Comparison of ENCODE assay signal across 14 mouse cellular contexts in the genomic region with DNA sequence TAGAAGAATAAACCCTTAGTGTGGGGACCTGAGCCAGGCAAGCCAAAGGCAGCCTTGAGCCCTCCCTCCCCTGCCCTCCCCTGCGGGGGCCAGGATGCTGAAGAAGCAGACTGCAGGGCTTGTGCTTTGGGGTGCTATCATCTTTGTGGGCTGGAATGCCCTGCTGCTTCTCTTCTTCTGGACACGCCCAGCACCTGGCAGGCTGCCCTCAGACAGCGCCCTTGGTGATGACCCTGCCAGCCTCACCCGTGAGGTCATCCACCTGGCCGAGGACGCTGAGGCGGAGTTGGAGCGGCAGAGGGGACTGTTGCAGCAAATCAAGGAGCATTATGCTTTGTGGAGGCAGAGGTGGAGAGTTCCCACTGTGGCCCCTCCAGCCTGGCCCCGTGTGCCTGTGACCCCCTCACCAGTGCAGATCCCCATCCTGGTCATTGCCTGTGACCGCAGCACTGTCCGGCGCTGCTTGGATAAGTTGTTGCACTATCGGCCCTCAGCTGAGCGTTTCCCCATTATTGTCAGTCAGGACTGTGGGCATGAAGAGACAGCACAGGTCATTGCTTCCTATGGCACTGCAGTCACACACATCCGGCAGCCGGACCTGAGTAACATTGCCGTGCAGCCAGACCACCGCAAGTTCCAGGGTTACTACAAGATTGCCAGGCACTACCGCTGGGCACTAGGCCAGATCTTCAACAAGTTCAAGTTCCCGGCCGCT. TPM values are rescaled to one million over a fixed set of nuclear protein-coding genes. Genes with fewer than 3 reads are reported as not detected.
DNase-seq lines count a peak whose midpoint lies in the region; ATAC-seq lines count a peak whose summit lies in the region.
"Had no signal": no experiment of that assay in that cellular context is flagged by ENCODE, and none has a peak within 500 bp of the region (broad histone marks: within the 10 kb centered on the region; RNA-seq: fewer than 3 reads in every experiment).

No protein-coding gene starts in this region.

- no peak for DNase-seq in heart, embryonic 10.5 days (ENCODE audit: low spot score)
- DNase-seq in ES-E14 (ENCODE audit: low read depth, low spot score) (no peak), adipocyte (ENCODE audit: low spot score) (no peak)
- DNase-seq in cerebellum, adult 9-10 months: no peak
- DNase-seq: right cerebral cortex, adult 18-20 months; thymus, adult 2 months had no signal

- no peak overlapping the region for H3K4me3 ChIP-seq in heart, embryonic 10.5 days
- no peak overlapping the region for H3K4me3 ChIP-seq in heart, embryonic 11.5 days (ENCODE audit: low read depth, low read length)
- H3K4me3 ChIP-seq in ES-E14 (ENCODE audit: insufficient read depth in 1 of 2, low read depth in 1 of 2, low read length in 2 of 2, poor library complexity in 1 of 2, severe bottlenecking in 1 of 2): peak overlapping the region; percentile 3 to 50; a peak in 3 of 4 replicates
- H3K4me3 ChIP-seq in heart, embryonic 16.5 days (ENCODE audit: low read length): no peak overlapping the region
- no peak overlapping the region for H3K4me3 ChIP-seq in liver, embryonic 15.5 days (replicated peaks)
- no peak overlapping the region for H3K4me3 ChIP-seq in hindbrain, embryonic 12.5 days
- H3K4me3 ChIP-seq: limb, embryonic 12.5 days had no signal

- H3K36me3 ChIP-seq in heart, embryonic 10.5 days: peaks cover 50% of the 10 kb centered on the region
- peaks cover 16% of the 10 kb centered on the region for H3K36me3 ChIP-seq in heart, embryonic 11.5 days (ENCODE audit: control insufficient read depth, insufficient read depth, low read length)
- peaks cover 2% of the 10 kb centered on the region; the same call in 1 of the 2 replicates for H3K36me3 ChIP-seq in ES-E14 (ENCODE audit: control insufficient read depth, insufficient read depth, low read length, poor library complexity, severe bottlenecking)
- H3K36me3 ChIP-seq in heart, embryonic 16.5 days (ENCODE audit: control insufficient read depth, insufficient read depth): peaks cover 28% of the 10 kb centered on the region
- peaks cover 86% of the 10 kb centered on the region for H3K36me3 ChIP-seq in liver, embryonic 15.5 days (replicated peaks)
- peaks cover 28% of the 10 kb centered on the region for H3K36me3 ChIP-seq in hindbrain, embryonic 12.5 days

- no peak overlapping the region for H3K4me2 ChIP-seq in heart, embryonic 11.5 days
- no peak overlapping the region for H3K4me2 ChIP-seq in heart, embryonic 16.5 days (ENCODE audit: low read depth, low read length)
- H3K4me2 ChIP-seq in liver, embryonic 15.5 days: no peak overlapping the region
- H3K4me2 ChIP-seq in hindbrain, embryonic 12.5 days (replicated peaks): no peak overlapping the region
- H3K4me2 ChIP-seq: limb, embryonic 12.5 days had no signal

- no peaks in the 10 kb centered on the region for H3K27me3 ChIP-seq in heart, embryonic 10.5 days (ENCODE audit: insufficient read depth, poor library complexity, severe bottlenecking)
- H3K27me3 ChIP-seq in heart, embryonic 11.5 days (ENCODE audit: control insufficient read depth, insufficient read depth, low read length): no peaks in the 10 kb centered on the region
- no peaks in the 10 kb centered on the region for H3K27me3 ChIP-seq in heart, embryonic 16.5 days (ENCODE audit: control insufficient read depth, insufficient read depth, low read length)
- H3K27me3 ChIP-seq in liver, embryonic 15.5 days: no peaks in the 10 kb centered on the region
- no peaks in the 10 kb centered on the region for H3K27me3 ChIP-seq in hindbrain, embryonic 12.5 days
- H3K27me3 ChIP-seq: limb, embryonic 12.5 days had no signal

- no peak for ATAC-seq in heart, embryonic 11.5 days (replicated peaks; ENCODE audit: insufficient number of reproducible peaks, low FRiP score, low TSS enrichment)
- peak; percentile 29; the same call in 1 of the 2 replicates for ATAC-seq in heart, embryonic 16.5 days (replicated peaks; ENCODE audit: extremely low read depth, insufficient read depth, low FRiP score)
- ATAC-seq in liver, embryonic 15.5 days (ENCODE audit: insufficient read depth): peak; percentile 13; the same call in 1 of the 2 replicates
- ATAC-seq in hindbrain, embryonic 12.5 days (ENCODE audit: low FRiP score): no peak
- ATAC-seq: midbrain, embryonic 16.5 days had no signal

- 0 out of 2 replicates have a peak overlapping the region, but pooled peaks have one; percentile 17 for H3K27ac ChIP-seq in heart, embryonic 10.5 days
- no peak overlapping the region for H3K27ac ChIP-seq in heart, embryonic 11.5 days (ENCODE audit: low read depth, low read length)
- H3K27ac ChIP-seq in ES-E14 (ENCODE audit: insufficient read depth, low read depth, low read length, poor library complexity, severe bottlenecking): no peak overlapping the region
- peak overlapping the region; percentile 46 for H3K27ac ChIP-seq in heart, embryonic 16.5 days (ENCODE audit: low read length)
- H3K27ac ChIP-seq in liver, embryonic 15.5 days (replicated peaks): no peak overlapping the region
- H3K27ac ChIP-seq in hindbrain, embryonic 12.5 days: no peak overlapping the region
- H3K27ac ChIP-seq: limb, embryonic 12.5 days had no signal

- WGBS in heart, embryonic 10.5 days: 92% methylated on average over 21 of the region's 21 CpGs
- 93% methylated on average over 21 of the region's 21 CpGs for WGBS in heart, embryonic 11.5 days (ENCODE audit: insufficient replicate concordance)
- WGBS in heart, embryonic 16.5 days: 70% methylated on average over 21 of the region's 21 CpGs
- 91% methylated on average over 21 of the region's 21 CpGs for WGBS in liver, embryonic 15.5 days (ENCODE audit: insufficient replicate concordance)
- WGBS in hindbrain, embryonic 12.5 days: 96% methylated on average over 19 of the region's 21 CpGs

- H3K9me3 ChIP-seq in heart, embryonic 10.5 days: no peaks in the 10 kb centered on the region
- H3K9me3 ChIP-seq in heart, embryonic 11.5 days (replicated peaks; ENCODE audit: control insufficient read depth, low read length): no peaks in the 10 kb centered on the region
- no peaks in the 10 kb centered on the region for H3K9me3 ChIP-seq in ES-E14 (ENCODE audit: control insufficient read depth, insufficient read depth, low read depth, low read length)
- H3K9me3 ChIP-seq in heart, embryonic 16.5 days (replicated peaks; ENCODE audit: control insufficient read depth, low read length): no peaks in the 10 kb centered on the region
- no peaks in the 10 kb centered on the region for H3K9me3 ChIP-seq in liver, embryonic 15.5 days (replicated peaks)
- H3K9me3 ChIP-seq in hindbrain, embryonic 12.5 days (replicated peaks): no peaks in the 10 kb centered on the region
- H3K9me3 ChIP-seq: limb, embryonic 12.5 days had no signal

- in situ Hi-C loops in ES-E14 (cut with MboI; ENCODE audit: low sequenced_read_pairs in 2 of 2, unreplicated experiment in 2 of 2): loop anchor here (10.0 to 25.0 kb wide), 2 partner anchors 386 to 398 kb away; a partner anchor contains a TSS

- H3K4me1 ChIP-seq in heart, embryonic 10.5 days: no peaks in the 10 kb centered on the region
- H3K4me1 ChIP-seq in heart, embryonic 11.5 days (ENCODE audit: control insufficient read depth, insufficient read depth, low read length): no peaks in the 10 kb centered on the region
- peaks cover 2 to 12% of the 10 kb centered on the region in 2 experiments; a peak in 1 of 4 replicates for H3K4me1 ChIP-seq in ES-E14 (ENCODE audit: control insufficient read depth in 2 of 2, insufficient read depth in 2 of 2, low read length in 2 of 2, poor library complexity in 1 of 2)
- H3K4me1 ChIP-seq in heart, embryonic 16.5 days (ENCODE audit: control insufficient read depth, insufficient read depth, low read length): peaks cover 10% of the 10 kb centered on the region
- H3K4me1 ChIP-seq in liver, embryonic 15.5 days (replicated peaks): peaks cover 37% of the 10 kb centered on the region
- no peaks in the 10 kb centered on the region for H3K4me1 ChIP-seq in hindbrain, embryonic 12.5 days
- H3K4me1 ChIP-seq: limb, embryonic 12.5 days had no signal

- no peak overlapping the region for H3K9ac ChIP-seq in heart, embryonic 11.5 days (ENCODE audit: low read depth, low read length)
- no peak overlapping the region for H3K9ac ChIP-seq in ES-E14 (ENCODE audit: insufficient read depth, low read depth, low read length, poor library complexity, severe bottlenecking)
- H3K9ac ChIP-seq in heart, embryonic 16.5 days (ENCODE audit: low read length): no peak overlapping the region
- no peak overlapping the region for H3K9ac ChIP-seq in liver, embryonic 15.5 days
- no peak overlapping the region for H3K9ac ChIP-seq in hindbrain, embryonic 12.5 days
- H3K9ac ChIP-seq: limb, embryonic 12.5 days had no signal

RNA-seq across cellular contexts. Expression of a gene that starts 16.8 kb away (rescaled TPM):
- 41.1 and 46.9 TPM in 2 replicates for polyA plus RNA-seq in heart, embryonic 10.5 days (2016; fragmentation: Nextera tagmentation; extraction: Ambion mirVana)
- 32.9 and 39.1 TPM in 2 replicates for polyA plus RNA-seq in heart, embryonic 11.5 days (2014; fragmentation: Nextera tagmentation; extraction: Ambion mirVana)
- total RNA-seq in ES-E14 (2012; rRNA removed): 43.1 and 54.2 TPM in 2 replicates
- 57.4 and 61.4 TPM in 2 replicates for polyA plus RNA-seq in heart, embryonic 16.5 days (2015; fragmentation: Nextera tagmentation; extraction: Ambion mirVana)
- polyA plus RNA-seq in liver, embryonic 15.5 days (2015; fragmentation: Nextera tagmentation; extraction: Ambion mirVana): 35.1 and 45.6 TPM in 2 replicates
- polyA plus RNA-seq in hindbrain, embryonic 12.5 days (2016; fragmentation: Nextera tagmentation; extraction: Ambion mirVana): 42.5 and 43.2 TPM in 2 replicates

RNA-seq across cellular contexts. Expression of a gene that starts 17.3 kb away (rescaled TPM):
- not detected in 2 replicates for polyA plus RNA-seq in heart, embryonic 10.5 days (2016; fragmentation: Nextera tagmentation; extraction: Ambion mirVana)
- not detected in 2 replicates for polyA plus RNA-seq in heart, embryonic 11.5 days (2014; fragmentation: Nextera tagmentation; extraction: Ambion mirVana)
- total RNA-seq in ES-E14 (2012; rRNA removed): not detected in 2 replicates
- polyA plus RNA-seq in heart, embryonic 16.5 days (2015; fragmentation: Nextera tagmentation; extraction: Ambion mirVana): 0.15 and 0.17 TPM in 2 replicates
- polyA plus RNA-seq in liver, embryonic 15.5 days (2015; fragmentation: Nextera tagmentation; extraction: Ambion mirVana): not detected in 2 replicates
- not detected in 2 replicates for polyA plus RNA-seq in hindbrain, embryonic 12.5 days (2016; fragmentation: Nextera tagmentation; extraction: Ambion mirVana)
- polyA plus RNA-seq: intestine, embryonic 14.5 days; limb, embryonic 12.5 days; midbrain, embryonic 16.5 days had no signal

RNA-seq across cellular contexts. Expression of a gene that starts 24.3 kb away (rescaled TPM):
- polyA plus RNA-seq in heart, embryonic 10.5 days (2016; fragmentation: Nextera tagmentation; extraction: Ambion mirVana): not detected in 2 replicates
- not detected in 2 replicates for polyA plus RNA-seq in heart, embryonic 11.5 days (2014; fragmentation: Nextera tagmentation; extraction: Ambion mirVana)
- total RNA-seq in ES-E14 (2012; rRNA removed): not detected in 2 replicates
- not detected in 2 replicates for polyA plus RNA-seq in heart, embryonic 16.5 days (2015; fragmentation: Nextera tagmentation; extraction: Ambion mirVana)
- polyA plus RNA-seq in liver, embryonic 15.5 days (2015; fragmentation: Nextera tagmentation; extraction: Ambion mirVana): not detected in 2 replicates
- polyA plus RNA-seq in hindbrain, embryonic 12.5 days (2016; fragmentation: Nextera tagmentation; extraction: Ambion mirVana): not detected in 2 replicates
- polyA plus RNA-seq: intestine, embryonic 14.5 days; midbrain, embryonic 16.5 days had no signal

RNA-seq across cellular contexts. Expression of a gene that starts 43.8 kb away (rescaled TPM):
- polyA plus RNA-seq in heart, embryonic 10.5 days (2016; fragmentation: Nextera tagmentation; extraction: Ambion mirVana): not detected in 2 replicates
- not detected in 2 replicates for polyA plus RNA-seq in heart, embryonic 11.5 days (2014; fragmentation: Nextera tagmentation; extraction: Ambion mirVana)
- total RNA-seq in ES-E14 (2012; rRNA removed): not detected in 2 replicates
- polyA plus RNA-seq in heart, embryonic 16.5 days (2015; fragmentation: Nextera tagmentation; extraction: Ambion mirVana): not detected in 2 replicates
- polyA plus RNA-seq in liver, embryonic 15.5 days (2015; fragmentation: Nextera tagmentation; extraction: Ambion mirVana): not detected in 2 replicates
- polyA plus RNA-seq in hindbrain, embryonic 12.5 days (2016; fragmentation: Nextera tagmentation; extraction: Ambion mirVana): not detected in 2 replicates
- total RNA-seq: adrenal gland, postnatal 4 days had no signal
- polyA plus RNA-seq: intestine, embryonic 14.5 days; limb, embryonic 12.5 days; midbrain, embryonic 16.5 days; thymus, adult 2 months had no signal

RNA-seq across cellular contexts. Expression of a gene that starts 57.7 kb away (rescaled TPM):
- polyA plus RNA-seq in heart, embryonic 10.5 days (2016; fragmentation: Nextera tagmentation; extraction: Ambion mirVana): 32.8 and 34.6 TPM in 2 replicates
- polyA plus RNA-seq in heart, embryonic 11.5 days (2014; fragmentation: Nextera tagmentation; extraction: Ambion mirVana): 33.9 and 36.8 TPM in 2 replicates
- total RNA-seq in ES-E14 (2012; rRNA removed): 25.2 and 28.7 TPM in 2 replicates
- polyA plus RNA-seq in heart, embryonic 16.5 days (2015; fragmentation: Nextera tagmentation; extraction: Ambion mirVana): 28.3 and 30.0 TPM in 2 replicates
- 10.2 and 10.4 TPM in 2 replicates for polyA plus RNA-seq in liver, embryonic 15.5 days (2015; fragmentation: Nextera tagmentation; extraction: Ambion mirVana)
- 55.3 and 62.5 TPM in 2 replicates for polyA plus RNA-seq in hindbrain, embryonic 12.5 days (2016; fragmentation: Nextera tagmentation; extraction: Ambion mirVana)

Comparison
In these comparisons a context has a peak if more than half of its experiments do, and no peak if none do; other contexts are left out.
1. H3K27ac ChIP-seq: peak in heart, embryonic 10.5 days (single experiment) and heart, embryonic 16.5 days (single experiment); none in heart, embryonic 11.5 days (single experiment), ES-E14 (single experiment), liver, embryonic 15.5 days (single experiment) and hindbrain, embryonic 12.5 days (single experiment).
2. ATAC-seq: peak in heart, embryonic 16.5 days (single experiment) and liver, embryonic 15.5 days (single experiment); none in heart, embryonic 11.5 days (single experiment) and hindbrain, embryonic 12.5 days (single experiment).
3. H3K4me3 ChIP-seq: peak in ES-E14 (2 of 2); none in heart, embryonic 10.5 days (single experiment), heart, embryonic 11.5 days (single experiment), heart, embryonic 16.5 days (single experiment), liver, embryonic 15.5 days (single experiment) and hindbrain, embryonic 12.5 days (single experiment).